Mouse (Mus musculus): ENCODE measurements at regions not wholly inside any gene's neighbourhood (a gene's known extent, or its start where the extent isn't known, plus 50 kb on each side); places are given as distances from the start of the nearest gene placed in this dataset.

GRCm38 (mm10) chr6:126327187-126327586 lies 160.5 kb upstream of the Ntf3 start:
- Histone ChIP-seq H3K4me1 (ENCODE audit: control insufficient read depth, insufficient read depth, low read length) (peaks cover 2% of the 10 kb centered on the region), H3K9ac (ENCODE audit: low read depth, poor library complexity, severe bottlenecking) (no peak overlapping the region), H3K36me3 (ENCODE audit: control insufficient read depth, insufficient read depth, low read length, poor library complexity, severe bottlenecking) (no peaks in the 10 kb centered on the region), H3K4me3 (ENCODE audit: low read depth, low read length) (no peak overlapping the region), H3K27ac (ENCODE audit: insufficient read depth, low read length) (no peak overlapping the region), H3K9me3 (replicated peaks; ENCODE audit: control insufficient read depth, insufficient read depth, low read length, poor library complexity, severe bottlenecking) (no peaks in the 10 kb centered on the region; the same call in 1 of the 2 replicates), H3K27me3 (ENCODE audit: control insufficient read depth, insufficient read depth, low read length, poor library complexity, severe bottlenecking) (no peaks in the 10 kb centered on the region; the same call in 1 of the 2 replicates)
- TF ChIP-seq POLR2A (IDR thresholded peaks at IDR 0.05; ENCODE audit: insufficient read depth, low read length) (no peak), EP300 (IDR thresholded peaks at IDR 0.05; ENCODE audit: insufficient read depth, low read depth, low read length) (no peak), CTCF (IDR thresholded peaks at IDR 0.05; ENCODE audit: low read depth, low read length) (no peak)

- no peak overlapping the region for H3K27ac ChIP-seq (ENCODE audit: insufficient read depth, low read length)
- no peaks in the 10 kb centered on the region for H3K9me3 ChIP-seq (replicated peaks; ENCODE audit: control insufficient read depth, insufficient read depth, low read length, poor library complexity, severe bottlenecking)
- H3K9ac ChIP-seq (ENCODE audit: low read depth, poor library complexity, severe bottlenecking) = no peak overlapping the region
- H3K27me3 ChIP-seq (ENCODE audit: control insufficient read depth, insufficient read depth, low read length, poor library complexity, severe bottlenecking) = no peaks in the 10 kb centered on the region
- no peaks in the 10 kb centered on the region for H3K36me3 ChIP-seq (ENCODE audit: control insufficient read depth, insufficient read depth, low read length, poor library complexity, severe bottlenecking)
- no peak overlapping the region for H3K4me3 ChIP-seq (ENCODE audit: low read depth, low read length)
- TF ChIP-seq CTCF (IDR thresholded peaks at IDR 0.05; ENCODE audit: low read depth, low read length) (no peak), POLR2A (IDR thresholded peaks at IDR 0.05; ENCODE audit: insufficient read depth, low read length) (no peak), EP300 (IDR thresholded peaks at IDR 0.05; ENCODE audit: insufficient read depth, low read depth, low read length) (no peak)
- H3K4me1 ChIP-seq (ENCODE audit: control insufficient read depth, insufficient read depth, low read length) = no peaks in the 10 kb centered on the region
Observed at GRCm38 (mm10) chr6:126318523-126318922, 151.8 kb upstream of the Ntf3 start.

DNA sequence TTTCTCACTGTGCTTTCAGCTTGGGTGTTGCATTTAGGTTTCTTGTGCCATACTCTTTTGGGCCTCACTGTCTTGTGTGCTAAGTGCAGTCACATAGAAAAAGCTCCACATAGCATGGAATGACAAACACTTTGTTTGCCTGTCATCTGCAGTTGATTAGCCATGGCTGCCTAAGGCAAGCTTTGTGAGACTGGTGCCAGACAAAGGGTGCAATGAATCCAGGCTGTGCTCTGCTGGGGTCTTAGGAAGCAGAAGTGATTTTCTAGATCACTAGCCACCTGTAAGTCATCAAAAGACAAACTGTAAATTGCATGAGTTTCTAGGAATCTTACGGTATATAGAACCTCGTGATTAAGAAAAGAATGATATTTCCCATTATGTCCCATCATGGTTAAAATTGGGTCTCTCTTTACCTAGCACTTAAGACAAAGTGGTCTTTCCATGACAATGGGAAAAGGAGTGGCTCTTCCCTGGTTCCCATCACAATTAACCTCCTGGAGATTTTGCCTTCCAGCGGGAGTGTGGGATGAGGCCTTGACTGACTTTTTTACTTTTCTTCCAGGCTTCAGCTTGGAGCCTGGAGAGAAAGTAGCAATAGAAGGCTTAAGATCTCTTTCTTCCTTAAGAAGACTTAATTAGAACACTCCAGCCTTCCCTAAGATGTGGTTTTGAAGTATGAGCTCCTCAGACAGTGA lies 144.2 kb upstream of the Ntf3 start:
- no peak for TF ChIP-seq EP300 (IDR thresholded peaks at IDR 0.05; ENCODE audit: insufficient read depth, low read depth, low read length)
- no peak for TF ChIP-seq POLR2A (IDR thresholded peaks at IDR 0.05; ENCODE audit: insufficient read depth, low read length)
- TF ChIP-seq CTCF (IDR thresholded peaks at IDR 0.05; ENCODE audit: low read depth, low read length) = no peak
- Histone ChIP-seq H3K4me3 (ENCODE audit: low read depth, low read length) (no peak overlapping the region), H3K9ac (ENCODE audit: low read depth, poor library complexity, severe bottlenecking) (no peak overlapping the region), H3K27me3 (ENCODE audit: control insufficient read depth, insufficient read depth, low read length, poor library complexity, severe bottlenecking) (no peaks in the 10 kb centered on the region), H3K27ac (ENCODE audit: insufficient read depth, low read length) (peak overlapping the region; percentile 67), H3K9me3 (replicated peaks; ENCODE audit: control insufficient read depth, insufficient read depth, low read length, poor library complexity, severe bottlenecking) (peaks cover 5% of the 10 kb centered on the region), H3K36me3 (ENCODE audit: control insufficient read depth, insufficient read depth, low read length, poor library complexity, severe bottlenecking) (no peaks in the 10 kb centered on the region), H3K4me1 (ENCODE audit: control insufficient read depth, insufficient read depth, low read length) (peaks cover 2% of the 10 kb centered on the region)

GRCm38 (mm10) chr6:126303086-126303485 lies 136.4 kb upstream of the Ntf3 start:
- Histone ChIP-seq H3K9ac (ENCODE audit: low read depth, poor library complexity, severe bottlenecking) (no peak overlapping the region), H3K4me1 (ENCODE audit: control insufficient read depth, insufficient read depth, low read length) (no peaks in the 10 kb centered on the region), H3K36me3 (ENCODE audit: control insufficient read depth, insufficient read depth, low read length, poor library complexity, severe bottlenecking) (no peaks in the 10 kb centered on the region), H3K27ac (ENCODE audit: insufficient read depth, low read length) (no peak overlapping the region), H3K4me3 (ENCODE audit: low read depth, low read length) (no peak overlapping the region), H3K9me3 (replicated peaks; ENCODE audit: control insufficient read depth, insufficient read depth, low read length, poor library complexity, severe bottlenecking) (no peaks in the 10 kb centered on the region), H3K27me3 (ENCODE audit: control insufficient read depth, insufficient read depth, low read length, poor library complexity, severe bottlenecking) (no peaks in the 10 kb centered on the region)
- TF ChIP-seq EP300 (IDR thresholded peaks at IDR 0.05; ENCODE audit: insufficient read depth, low read depth, low read length) (no peak), CTCF (IDR thresholded peaks at IDR 0.05; ENCODE audit: low read depth, low read length) (no peak), POLR2A (IDR thresholded peaks at IDR 0.05; ENCODE audit: insufficient read depth, low read length) (no peak)

- no peak overlapping the region for H3K27ac ChIP-seq (ENCODE audit: insufficient read depth, low read length)
- H3K27me3 ChIP-seq (ENCODE audit: control insufficient read depth, insufficient read depth, low read length, poor library complexity, severe bottlenecking) = no peaks in the 10 kb centered on the region
- no peak overlapping the region for H3K9ac ChIP-seq (ENCODE audit: low read depth, poor library complexity, severe bottlenecking)
- H3K36me3 ChIP-seq (ENCODE audit: control insufficient read depth, insufficient read depth, low read length, poor library complexity, severe bottlenecking) = no peaks in the 10 kb centered on the region
- no peaks in the 10 kb centered on the region for H3K9me3 ChIP-seq (replicated peaks; ENCODE audit: control insufficient read depth, insufficient read depth, low read length, poor library complexity, severe bottlenecking)
- TF ChIP-seq EP300 (IDR thresholded peaks at IDR 0.05; ENCODE audit: insufficient read depth, low read depth, low read length) = no peak
- TF ChIP-seq POLR2A (IDR thresholded peaks at IDR 0.05; ENCODE audit: insufficient read depth, low read length) = no peak
- no peak for TF ChIP-seq CTCF (IDR thresholded peaks at IDR 0.05; ENCODE audit: low read depth, low read length)
- H3K4me1 ChIP-seq (ENCODE audit: control insufficient read depth, insufficient read depth, low read length) = no peaks in the 10 kb centered on the region
- no peak overlapping the region for H3K4me3 ChIP-seq (ENCODE audit: low read depth, low read length)
Observed at GRCm38 (mm10) chr6:126291581-126291980, 124.9 kb upstream of the Ntf3 start.

DNA sequence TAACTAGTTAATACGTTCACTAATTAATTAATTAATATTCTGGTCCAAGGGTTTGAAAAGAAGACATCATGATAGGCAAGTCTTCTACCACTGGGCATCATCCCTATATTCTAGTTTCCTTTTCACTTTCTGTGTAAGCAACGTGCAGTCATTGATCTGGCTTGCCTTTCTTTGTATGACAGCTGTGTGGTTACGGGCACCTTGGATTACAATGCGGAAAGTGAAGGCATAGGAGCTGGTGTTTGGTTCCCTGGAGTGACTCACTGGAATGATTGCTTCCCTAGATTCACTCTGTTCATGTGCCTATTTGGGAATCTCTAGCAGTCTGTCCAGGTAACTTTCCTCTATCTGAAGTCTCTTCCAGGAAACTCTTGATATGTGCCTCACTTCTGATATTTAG lies 120.5 kb upstream of the Ntf3 start:
- Histone ChIP-seq H3K27me3 (ENCODE audit: control insufficient read depth, insufficient read depth, low read length, poor library complexity, severe bottlenecking) (no peaks in the 10 kb centered on the region), H3K4me3 (ENCODE audit: low read depth, low read length) (no peak overlapping the region), H3K36me3 (ENCODE audit: control insufficient read depth, insufficient read depth, low read length, poor library complexity, severe bottlenecking) (no peaks in the 10 kb centered on the region), H3K9ac (ENCODE audit: low read depth, poor library complexity, severe bottlenecking) (no peak overlapping the region), H3K9me3 (replicated peaks; ENCODE audit: control insufficient read depth, insufficient read depth, low read length, poor library complexity, severe bottlenecking) (no peaks in the 10 kb centered on the region), H3K4me1 (ENCODE audit: control insufficient read depth, insufficient read depth, low read length) (no peaks in the 10 kb centered on the region), H3K27ac (ENCODE audit: insufficient read depth, low read length) (no peak overlapping the region)
- TF ChIP-seq POLR2A (IDR thresholded peaks at IDR 0.05; ENCODE audit: insufficient read depth, low read length) (no peak), EP300 (IDR thresholded peaks at IDR 0.05; ENCODE audit: insufficient read depth, low read depth, low read length) (no peak), CTCF (IDR thresholded peaks at IDR 0.05; ENCODE audit: low read depth, low read length) (no peak)

Measured in ES-Bruce4 (cell line).